Mouse (Mus musculus) G1E (cell line): Measurements from ENCODE around the gene Grb2. TPM values are rescaled to one million over a fixed set of nuclear protein-coding genes. Genes with fewer than 3 reads are reported as not detected.

ENCODE experiments used
- ATAC-seq: 2 replicates; pipeline ENCODE4 v1.8.0; 2016; ENCODE audit warnings: mild to moderate bottlenecking; ENCODE audit not compliant: insufficient number of reproducible peaks, poor library complexity, low FRiP score, severe bottlenecking; ENCODE audit errors: extremely low read depth
- DNase-seq: peaks from one replicate; pipeline ENCODE4 v3.0.0; 2012; ENCODE audit warnings: low spot score
- H3K27me3 ChIP-seq: 2 replicates; pipeline ENCODE4 v1.6.1; 2012; ENCODE audit warnings: mild to moderate bottlenecking, low read length, inconsistent platforms; ENCODE audit not compliant: insufficient read depth
- H3K36me3 ChIP-seq: replicated peaks from 2 replicates; pipeline ENCODE3; 2012; ENCODE audit warnings: mild to moderate bottlenecking, inconsistent platforms
- H3K4me1 ChIP-seq: 2 replicates; pipeline ENCODE4 v1.6.1; 2012; ENCODE audit warnings: low read depth, low read length, inconsistent platforms, mixed read lengths; ENCODE audit not compliant: insufficient read depth
- H3K4me3 ChIP-seq: 2 replicates; pipeline ENCODE4 v1.5.1; 2012; ENCODE audit warnings: low read depth, mild to moderate bottlenecking, inconsistent platforms, low read length, moderate library complexity, mixed read lengths
- H3K9me3 ChIP-seq: replicated peaks from 2 replicates; pipeline ENCODE4 v1.6.1; 2012; ENCODE audit warnings: inconsistent platforms
- CTCF ChIP-seq: IDR thresholded peaks from 2 replicates; pipeline ENCODE4 v1.5.1; 2012; ENCODE audit warnings: low read depth, low read length, inconsistent platforms, mixed read lengths
- GATA1 ChIP-seq: IDR thresholded peaks from 2 replicates; pipeline ENCODE4 v1.6.1; 2012; ENCODE audit warnings: borderline replicate concordance, low read length, inconsistent platforms, mixed read lengths
- GATA2 ChIP-seq: IDR thresholded peaks from 2 replicates; pipeline ENCODE4 v1.6.1; 2012; ENCODE audit warnings: low read depth, low read length, inconsistent platforms, borderline replicate concordance
- POLR2AphosphoS5 ChIP-seq: IDR thresholded peaks from 2 replicates; pipeline ENCODE4 v1.6.1; 2012; ENCODE audit warnings: low read depth, low read length, inconsistent platforms; ENCODE audit not compliant: insufficient replicate concordance
- TAL1 ChIP-seq: conservative IDR thresholded peaks from 2 replicates; pipeline ENCODE4 v1.6.1; 2012; ENCODE audit warnings: low read depth, low read length, inconsistent platforms, mixed read lengths
- polyA plus RNA-seq: library from polyadenylated mRNA; stranded (reverse); fragments of >175 nt; gene quantifications from 2 replicates; pipeline ENCODE4 v1.2.3, GENCODE M21; 2012
- total RNA-seq, 2 experiments: library from RNA; stranded (forward) in 1 of 2; stranded (reverse) in 1 of 2; fragments of 200-1000 nt in 1 of 2; fragments of >200 nt in 1 of 2; fragmentation: Nextera tagmentation in 1 of 2; gene quantifications; 2 replicates each; pipeline ENCODE4 v1.2.3; 2014 to 2017

The Grb2 gene
- total and polyA plus RNA-seq, 3 experiments = 119 to 224 (median 209) TPM

DNA sequence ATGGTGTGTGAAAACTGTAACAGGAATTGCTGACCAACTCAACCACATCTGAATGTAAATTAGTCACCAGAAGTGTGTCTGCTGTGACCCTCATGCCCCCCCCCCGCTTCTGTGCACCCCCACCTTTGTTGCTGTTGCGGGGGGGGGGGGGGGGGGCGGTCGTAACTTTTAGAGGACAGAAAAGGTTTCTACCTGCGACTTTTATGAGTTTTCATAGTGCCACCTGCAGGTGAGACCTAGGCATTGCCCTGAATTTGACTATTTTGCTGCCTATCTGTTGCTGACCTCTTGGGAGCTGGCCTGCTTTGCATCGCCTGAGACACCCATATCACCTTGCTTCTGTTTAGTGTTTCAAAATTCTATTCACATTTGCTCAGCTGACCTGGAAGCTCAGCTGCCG is 6.1 kb upstream of the Grb2 start:
- ATAC-seq = no peak

DNA sequence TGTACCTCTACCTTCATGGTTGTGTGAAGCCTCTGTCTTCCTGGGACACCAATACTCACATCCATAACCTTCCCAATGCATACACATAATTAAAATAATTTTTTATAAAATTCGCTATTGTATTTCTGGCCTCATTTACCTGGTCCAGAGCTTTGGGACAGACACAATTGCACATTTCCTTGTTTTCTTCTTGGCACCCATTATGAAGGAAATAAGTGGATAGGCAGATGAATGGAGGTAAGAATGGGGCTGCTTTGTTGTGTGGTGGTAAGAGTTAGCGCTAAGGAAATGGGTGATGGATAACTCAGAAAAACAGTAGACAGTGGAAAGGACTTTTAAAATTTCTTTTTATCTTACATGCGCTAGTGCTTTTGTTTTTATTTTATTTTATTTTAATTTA is 5.0 kb upstream of the Grb2 start:
- H3K9me3 ChIP-seq = 0 out of 2 replicates have a peak, but pooled peaks cover 2% of the 10 kb centered on the region
- peak overlapping the region; percentile 60; the same call in 1 of the 2 replicates for H3K4me3 ChIP-seq
- H3K4me1 ChIP-seq = peaks cover 82% of the 10 kb centered on the region
- no peaks in the 10 kb centered on the region for H3K27me3 ChIP-seq
- no peak for ATAC-seq
- H3K36me3 ChIP-seq = peaks cover 2% of the 10 kb centered on the region
- TF ChIP-seq TAL1 = no peak
- no peak for TF ChIP-seq GATA1
- no peak for TF ChIP-seq GATA2
- no peak for TF ChIP-seq POLR2AphosphoS5
- no peak for TF ChIP-seq CTCF
- DNase-seq = no peak

More for the DNA sequence above, 6.1 kb upstream of the Grb2 start:
- 0 out of 2 replicates have a peak, but pooled peaks cover 2% of the 10 kb centered on the region for H3K9me3 ChIP-seq
- TF ChIP-seq POLR2AphosphoS5 (no peak), CTCF (peak; percentile 38; the same call in 1 of the 2 replicates)
- peaks cover 82% of the 10 kb centered on the region for H3K4me1 ChIP-seq
- no peak for DNase-seq
- no peaks in the 10 kb centered on the region for H3K27me3 ChIP-seq
- H3K4me3 ChIP-seq = no peak overlapping the region
- H3K36me3 ChIP-seq = peaks cover 2% of the 10 kb centered on the region

DNA sequence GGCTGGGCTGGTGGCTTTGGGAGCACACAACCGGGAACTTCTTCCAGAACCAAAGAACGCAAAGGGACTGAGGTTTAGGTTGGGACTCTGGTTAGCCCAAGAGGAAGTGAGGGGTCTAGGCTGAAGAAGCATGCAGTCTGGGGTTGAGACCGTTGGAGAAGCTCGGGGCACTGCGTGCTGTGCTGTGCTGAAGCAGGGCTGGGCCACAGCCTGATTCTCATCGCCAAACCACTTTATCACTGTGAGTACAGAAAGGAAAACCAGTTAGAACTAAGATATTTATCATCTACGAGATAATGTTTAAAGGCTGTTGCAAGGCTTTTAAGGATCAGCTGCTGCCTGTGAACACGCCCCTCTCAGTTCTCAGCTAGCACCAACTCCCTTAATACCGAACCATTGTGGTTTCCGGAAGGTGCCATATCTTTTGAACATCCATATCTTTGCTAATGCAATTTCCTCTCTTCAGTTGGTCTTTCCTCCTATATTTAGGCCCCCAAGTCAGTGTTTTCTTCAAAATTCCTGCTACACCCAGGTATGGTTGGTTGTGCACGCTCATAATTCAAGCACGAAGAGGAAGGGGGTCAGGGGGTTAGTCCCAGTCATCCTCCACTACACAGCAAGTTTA is 4.4 kb upstream of the Grb2 start:
- H3K27me3 ChIP-seq = no peaks in the 10 kb centered on the region
- peak overlapping the region; percentile 60; the same call in 1 of the 2 replicates for H3K4me3 ChIP-seq
- H3K9me3 ChIP-seq = 0 out of 2 replicates have a peak, but pooled peaks cover 2% of the 10 kb centered on the region
- peaks cover 2% of the 10 kb centered on the region for H3K36me3 ChIP-seq
- TF ChIP-seq GATA2 = no peak
- TF ChIP-seq TAL1 = peak; percentile 42
- TF ChIP-seq POLR2AphosphoS5 = no peak
- no peak for TF ChIP-seq CTCF
- TF ChIP-seq GATA1 = no peak
- peaks cover 76% of the 10 kb centered on the region for H3K4me1 ChIP-seq
- DNase-seq (peak; percentile 54), ATAC-seq (peak; percentile 74)

DNA sequence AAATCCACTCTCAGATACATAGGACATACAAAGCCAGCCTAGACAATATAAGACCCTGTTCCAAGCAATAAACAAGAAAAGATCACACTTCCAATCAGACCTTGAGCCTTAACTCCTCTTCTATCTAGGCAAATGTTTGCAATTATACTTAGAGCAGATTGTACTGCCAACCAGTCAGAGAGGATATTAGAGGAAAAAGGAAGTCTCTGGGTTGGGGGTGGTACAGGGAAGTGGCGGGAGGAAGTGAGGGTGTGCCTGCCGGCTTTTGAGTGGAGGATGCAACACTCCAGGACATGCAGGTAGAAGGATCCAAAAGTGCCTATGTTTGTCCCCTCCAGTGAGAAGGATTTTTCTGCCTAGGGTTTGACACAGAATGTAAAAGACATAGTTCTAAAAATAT is 3.9 kb upstream of the Grb2 start:
- Histone ChIP-seq H3K27me3 (no peaks in the 10 kb centered on the region), H3K36me3 (peaks cover 2% of the 10 kb centered on the region), H3K4me1 (peaks cover 71% of the 10 kb centered on the region), H3K4me3 (peak overlapping the region; percentile 60; the same call in 1 of the 2 replicates), H3K9me3 (0 out of 2 replicates have a peak, but pooled peaks cover 2% of the 10 kb centered on the region)
- DNase-seq (peak; percentile 56), ATAC-seq (0 out of 2 replicates have a peak, but pooled peaks have one; percentile 4)
- TF ChIP-seq GATA2 = no peak
- no peak for TF ChIP-seq CTCF
- TF ChIP-seq GATA1 = no peak
- TF ChIP-seq POLR2AphosphoS5 = no peak
- no peak for TF ChIP-seq TAL1

DNA sequence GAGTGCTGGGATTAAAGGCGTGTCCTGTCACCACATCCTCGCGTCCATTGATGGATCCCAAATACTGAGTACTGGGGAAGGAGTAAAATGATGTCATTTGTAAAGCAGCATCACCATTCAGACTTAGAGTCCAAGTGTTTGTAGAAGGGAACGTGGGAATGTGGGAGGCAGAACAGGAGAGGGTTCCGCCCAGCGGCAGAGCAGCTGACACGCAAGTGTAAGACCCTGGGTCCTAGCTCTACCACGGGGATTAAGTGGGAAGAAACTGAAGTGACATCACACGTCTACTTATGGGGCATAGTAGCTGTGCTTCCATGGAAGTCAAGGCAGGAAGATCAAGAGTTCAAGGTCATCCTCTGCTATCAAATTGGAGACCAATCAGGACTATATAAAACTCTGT is 2.7 kb upstream of the Grb2 start:
- TF ChIP-seq GATA2 = no peak
- TF ChIP-seq GATA1 = no peak
- no peak for TF ChIP-seq TAL1
- no peak for TF ChIP-seq POLR2AphosphoS5
- no peak for TF ChIP-seq CTCF
- Histone ChIP-seq H3K4me1 (peaks cover 65% of the 10 kb centered on the region), H3K27me3 (no peaks in the 10 kb centered on the region), H3K36me3 (peaks cover 2% of the 10 kb centered on the region), H3K9me3 (no peaks in the 10 kb centered on the region), H3K4me3 (no peak overlapping the region; the same call in 1 of the 2 replicates)
- ATAC-seq (no peak), DNase-seq (no peak)

DNA sequence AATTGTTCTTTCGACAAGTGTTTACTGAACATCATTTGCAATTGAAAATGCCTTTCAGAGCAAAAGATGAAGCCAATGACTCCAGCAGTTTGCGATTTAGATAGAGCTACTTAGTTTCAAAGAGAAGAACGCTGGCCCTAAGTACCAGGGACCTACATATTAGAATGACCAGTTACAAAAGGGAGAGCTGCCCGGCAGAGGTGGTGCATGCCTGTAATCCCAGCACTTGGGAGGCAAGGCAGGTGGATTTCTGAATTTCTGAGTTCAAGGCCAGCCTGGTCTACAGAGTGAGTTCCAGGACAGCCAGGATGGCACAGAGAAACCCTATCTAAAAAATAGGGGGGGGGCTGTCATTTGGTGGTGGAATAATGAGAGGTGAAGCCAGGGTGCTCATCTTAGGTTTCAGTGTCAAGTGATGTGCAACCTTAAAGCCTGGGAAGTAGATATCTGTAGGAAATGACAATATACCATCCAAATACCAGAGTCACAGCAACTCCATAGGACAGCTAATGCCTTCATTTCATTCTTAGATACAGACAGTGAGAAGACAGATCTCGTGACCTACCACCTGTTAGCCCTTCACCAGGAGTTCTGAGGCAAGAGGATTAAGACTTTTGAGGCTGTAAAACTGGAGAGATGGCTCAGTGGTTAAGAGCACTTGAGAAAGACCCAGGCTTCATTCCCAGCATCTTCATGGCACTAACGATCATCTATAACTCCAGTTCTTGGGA is 1.6 kb upstream of the Grb2 start:
- H3K4me3 ChIP-seq = peak overlapping the region; percentile 79; the same call in 1 of the 2 replicates
- no peak for ATAC-seq
- no peak for TF ChIP-seq GATA2
- TF ChIP-seq POLR2AphosphoS5 = no peak
- no peak for TF ChIP-seq TAL1
- TF ChIP-seq CTCF = no peak
- no peak for TF ChIP-seq GATA1

More for the DNA sequence above, 1.6 kb upstream of the Grb2 start:
- Histone ChIP-seq H3K27me3 (no peaks in the 10 kb centered on the region), H3K9me3 (no peaks in the 10 kb centered on the region), H3K36me3 (peaks cover 9% of the 10 kb centered on the region), H3K4me1 (peaks cover 69% of the 10 kb centered on the region)
- no peak for DNase-seq
